ENCODE assay signal across 8 mouse cellular contexts in the genomic region with DNA sequence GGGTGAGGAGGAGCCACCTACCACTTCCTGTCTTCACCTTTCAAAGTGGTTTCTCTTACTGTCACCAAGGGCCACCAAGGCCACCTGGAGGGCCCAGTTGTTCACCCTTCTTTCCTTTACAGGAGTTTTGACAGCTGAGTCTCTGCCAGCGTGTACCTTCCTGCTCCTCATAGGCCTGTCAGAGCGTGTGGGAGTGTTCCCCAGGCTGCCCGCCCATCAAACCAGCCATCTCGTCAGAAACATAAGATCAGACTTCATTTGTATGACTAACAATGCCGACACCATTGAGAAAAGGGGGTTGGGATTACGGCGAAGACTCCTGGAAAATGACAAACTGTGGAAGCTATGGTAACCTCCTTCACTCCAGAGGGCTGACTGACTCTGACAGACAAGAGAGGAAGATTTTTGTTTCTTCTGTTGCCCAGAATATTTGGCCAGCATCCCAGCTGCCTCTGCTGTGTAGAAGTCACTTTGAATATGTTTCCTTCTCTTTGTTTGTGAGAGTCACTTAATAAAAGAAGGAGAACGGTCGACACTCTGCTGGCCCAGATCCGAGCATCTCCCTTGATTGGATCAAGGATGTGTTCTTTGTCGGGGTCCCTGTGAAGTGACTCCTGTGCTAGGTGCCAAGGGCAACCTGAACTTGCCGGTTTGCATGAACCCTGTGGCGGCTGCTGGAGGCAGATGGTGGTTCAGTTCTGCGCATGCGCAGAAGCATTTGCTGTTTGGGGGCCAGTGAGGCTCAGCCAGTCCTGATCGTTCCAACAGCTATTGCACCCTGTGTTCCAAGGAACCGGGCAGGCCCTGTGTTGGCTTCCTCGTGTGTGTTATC. TPM values are rescaled to one million over a fixed set of nuclear protein-coding genes. Genes with fewer than 3 reads are reported as not detected.
DNase-seq lines count a peak whose midpoint lies in the region; ATAC-seq and TF ChIP-seq lines count a peak whose summit lies in the region.
"Had no signal": no experiment of that assay in that cellular context is flagged by ENCODE, and none has a peak within 500 bp of the region (broad histone marks: within the 10 kb centered on the region; RNA-seq: fewer than 3 reads in every experiment).

No protein-coding gene starts in this region.

- no peak overlapping the region for H3K4me2 ChIP-seq in forebrain, embryonic 15.5 days (replicated peaks)
- H3K4me2 ChIP-seq in kidney, embryonic 14.5 days (replicated peaks; ENCODE audit: low read depth, low read length): no peak overlapping the region
- H3K4me2 ChIP-seq: liver, embryonic 13.5 days had no signal

- no peak overlapping the region for H3K9ac ChIP-seq in forebrain, embryonic 15.5 days (replicated peaks)
- H3K9ac ChIP-seq in kidney, embryonic 14.5 days (ENCODE audit: low read depth, low read length): no peak overlapping the region
- H3K9ac ChIP-seq: liver, embryonic 13.5 days had no signal

- no peak for TF ChIP-seq POLR2A in testis, adult 2 months (IDR thresholded peaks at IDR 0.05; ENCODE audit: control insufficient read depth, low read depth, low read length)

- no peaks in the 10 kb centered on the region for H3K36me3 ChIP-seq in testis, adult 2 months (ENCODE audit: control insufficient read depth, insufficient read depth, low read length)
- no peaks in the 10 kb centered on the region for H3K36me3 ChIP-seq in forebrain, embryonic 15.5 days
- no peaks in the 10 kb centered on the region for H3K36me3 ChIP-seq in kidney, embryonic 14.5 days (ENCODE audit: control insufficient read depth, insufficient read depth, low read length)
- H3K36me3 ChIP-seq: liver, embryonic 13.5 days had no signal

- peak; percentile 55 for ATAC-seq in forebrain, embryonic 15.5 days (replicated peaks)
- no peak for ATAC-seq in kidney, embryonic 14.5 days (ENCODE audit: low FRiP score, low TSS enrichment)

- WGBS in forebrain, embryonic 15.5 days: 39% methylated on average over 18 of the region's 18 CpGs
- WGBS in kidney, embryonic 14.5 days: 77% methylated on average over 18 of the region's 18 CpGs

- DNase-seq in testis, postnatal 10 days (ENCODE audit: low spot score): no peak
- peak; percentile 94 for DNase-seq in left cerebral cortex, postnatal 4 days
- no peak for DNase-seq in spleen, adult 12 weeks (ENCODE audit: low spot score)
- DNase-seq in urinary bladder, postnatal 25 days (ENCODE audit: low spot score): no peak
- DNase-seq: liver, embryonic 13.5 days had no signal

- peak overlapping the region; percentile 11; the same call in 1 of the 2 replicates for H3K4me3 ChIP-seq in testis, adult 2 months (ENCODE audit: control insufficient read depth, low read depth, low read length)
- no peak overlapping the region for H3K4me3 ChIP-seq in forebrain, embryonic 15.5 days
- H3K4me3 ChIP-seq in kidney, embryonic 14.5 days (ENCODE audit: low read length): no peak overlapping the region
- H3K4me3 ChIP-seq: liver, embryonic 13.5 days had no signal

- intact Hi-C loops in left cerebral cortex, postnatal 4 days (cut with DNase I): no loop called here

- no peaks in the 10 kb centered on the region for H3K9me3 ChIP-seq in forebrain, embryonic 15.5 days
- no peaks in the 10 kb centered on the region for H3K9me3 ChIP-seq in kidney, embryonic 14.5 days (ENCODE audit: control insufficient read depth, low read length)
- H3K9me3 ChIP-seq: liver, embryonic 13.5 days had no signal

- no peak overlapping the region for H3K27ac ChIP-seq in testis, adult 2 months (ENCODE audit: control insufficient read depth, insufficient read depth, low read depth, low read length)
- H3K27ac ChIP-seq in forebrain, embryonic 15.5 days (replicated peaks): peak overlapping the region; percentile 90
- H3K27ac ChIP-seq in kidney, embryonic 14.5 days (ENCODE audit: low read depth, low read length): no peak overlapping the region
- H3K27ac ChIP-seq: liver, embryonic 13.5 days had no signal

- no peaks in the 10 kb centered on the region for H3K27me3 ChIP-seq in testis, adult 2 months (ENCODE audit: control insufficient read depth, insufficient read depth, low read length)
- no peaks in the 10 kb centered on the region for H3K27me3 ChIP-seq in forebrain, embryonic 15.5 days
- 0 out of 2 replicates have a peak, but pooled peaks cover 2% of the 10 kb centered on the region for H3K27me3 ChIP-seq in kidney, embryonic 14.5 days (ENCODE audit: control insufficient read depth, insufficient read depth, low read length)

- peaks cover 12% of the 10 kb centered on the region for H3K4me1 ChIP-seq in testis, adult 2 months (ENCODE audit: control insufficient read depth, insufficient read depth, low read length)
- H3K4me1 ChIP-seq in forebrain, embryonic 15.5 days: peaks cover 32% of the 10 kb centered on the region
- H3K4me1 ChIP-seq in kidney, embryonic 14.5 days (ENCODE audit: control insufficient read depth, insufficient read depth, low read length): no peaks in the 10 kb centered on the region
- H3K4me1 ChIP-seq: liver, embryonic 13.5 days had no signal

- no peak for TF ChIP-seq CTCF in testis, adult 2 months (IDR thresholded peaks at IDR 0.05; ENCODE audit: control insufficient read depth, insufficient read depth, insufficient replicate concordance, low read depth, low read length)

RNA-seq across cellular contexts. Expression of gene Klhdc7a, which starts 34.6 kb away (rescaled TPM):
- 0.66 and 0.70 TPM in 2 replicates for polyA plus RNA-seq in testis, adult 2 months (2012; rRNA removed)
- 0.28 and 0.33 TPM in 2 replicates for polyA plus RNA-seq in forebrain, embryonic 15.5 days (2015; fragmentation: Nextera tagmentation; extraction: Ambion mirVana)
- total RNA-seq in left cerebral cortex, postnatal 4 days (2021): 1 to 10 TPM; 1.0 to 1.2 TPM
- 2.0 and 4.1 TPM in 2 replicates for polyA plus RNA-seq in kidney, embryonic 14.5 days (2014; fragmentation: Nextera tagmentation; extraction: Ambion mirVana)
